Mouse (Mus musculus): ENCODE measurements at regions not wholly inside any gene's neighbourhood (a gene's known extent, or its start where the extent isn't known, plus 50 kb on each side); places are given as distances from the start of the nearest gene placed in this dataset.

DNA sequence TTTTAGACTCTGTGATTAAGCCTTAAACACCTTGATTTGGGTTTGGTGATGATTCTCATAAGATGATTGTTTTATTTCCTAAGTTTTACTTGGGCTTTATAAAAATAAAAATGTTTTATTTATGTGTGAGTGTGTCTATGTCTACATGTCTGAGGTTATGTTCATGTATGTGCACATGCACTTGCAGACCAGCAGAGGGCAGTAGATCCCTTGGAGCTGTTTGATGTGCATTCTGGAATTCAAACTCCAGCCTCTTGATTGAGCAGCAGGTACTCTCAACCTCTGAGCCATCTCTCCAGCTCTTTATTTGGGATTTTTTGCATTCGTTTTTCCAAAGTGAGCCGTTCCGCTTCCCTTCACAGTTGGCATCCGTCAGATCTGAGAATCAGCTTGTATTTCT, 161.8 kb upstream of the Mocs1 start:
- Histone ChIP-seq H3K9ac (no peak overlapping the region), H3K9me3 (no peaks in the 10 kb centered on the region), H3K27me3 (replicated peaks) (no peaks in the 10 kb centered on the region), H3K36me3 (no peaks in the 10 kb centered on the region), H3K4me2 (replicated peaks) (no peak overlapping the region), H3K4me3 (no peak overlapping the region), H3K4me1 (no peaks in the 10 kb centered on the region), H3K27ac (no peak overlapping the region)
- ATAC-seq (ENCODE audit: low FRiP score, low read depth): no peak
- 84% methylated on average over 4 of the region's 4 CpGs for WGBS

DNA sequence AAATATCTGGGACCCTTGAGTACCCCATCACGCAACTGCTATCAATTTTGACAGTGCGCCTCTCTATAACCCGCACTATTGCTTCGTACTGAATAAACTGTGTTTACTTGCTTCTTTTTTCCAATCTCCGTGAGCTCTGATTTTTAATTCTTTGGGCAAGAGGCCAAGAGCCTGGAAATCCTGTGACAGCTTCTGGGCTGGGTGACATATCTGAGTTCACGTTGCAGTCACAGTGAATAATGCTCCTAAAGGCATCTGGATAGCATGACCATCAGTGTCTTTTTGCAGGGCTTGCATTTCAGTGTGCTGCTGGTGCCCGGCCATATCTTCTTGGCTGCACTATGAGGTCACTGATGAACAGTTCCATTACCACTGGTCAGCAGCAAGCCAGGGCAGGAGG, 158.2 kb upstream of the Mocs1 start:
- WGBS: 92% methylated on average over 7 of the region's 7 CpGs
- H3K9ac ChIP-seq: no peak overlapping the region

DNA sequence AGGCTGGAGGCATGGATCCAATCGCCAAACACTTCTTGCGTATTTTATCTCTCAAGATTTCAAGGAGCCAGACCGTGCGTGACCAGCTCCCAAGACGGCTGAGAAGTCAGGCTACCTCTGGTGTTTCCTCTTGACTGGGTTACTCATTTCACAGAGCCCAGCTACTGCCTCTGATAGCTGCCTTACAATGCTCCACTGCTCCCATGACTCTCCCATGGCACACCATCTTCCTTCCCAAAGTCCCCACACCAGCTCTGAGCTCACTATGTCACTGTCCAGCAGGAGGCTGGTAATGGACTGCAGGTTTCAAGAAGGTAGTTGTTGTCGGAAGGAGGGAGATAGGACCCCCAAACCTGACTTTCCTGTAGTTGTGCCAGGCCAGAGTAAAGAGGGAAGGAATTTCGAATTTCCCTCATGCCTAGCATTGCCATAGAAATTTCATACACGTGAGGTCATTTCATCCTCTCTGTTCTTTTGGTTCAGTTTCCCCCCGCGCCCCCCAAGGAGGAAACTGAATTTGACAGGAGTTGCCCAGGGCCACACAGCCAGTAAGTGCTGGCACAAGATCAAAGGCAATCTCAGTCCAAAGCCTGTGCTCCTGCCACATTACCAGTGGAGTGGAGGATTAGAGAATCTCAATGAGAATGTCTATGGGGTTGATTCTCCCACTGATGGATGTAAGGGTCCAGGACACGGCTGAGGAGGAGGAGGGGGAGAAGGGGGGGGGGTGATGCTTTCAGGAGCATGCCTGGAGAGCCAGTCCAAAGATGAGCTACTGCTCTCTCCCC, 155.3 kb upstream of the Mocs1 start:
- WGBS: 83% methylated on average over 11 of the region's 11 CpGs
- Histone ChIP-seq H3K27me3 (replicated peaks) (no peaks in the 10 kb centered on the region), H3K9ac (no peak overlapping the region), H3K9me3 (no peaks in the 10 kb centered on the region), H3K4me2 (replicated peaks) (no peak overlapping the region), H3K36me3 (no peaks in the 10 kb centered on the region), H3K27ac (no peak overlapping the region), H3K4me1 (no peaks in the 10 kb centered on the region), H3K4me3 (no peak overlapping the region)
- ATAC-seq (ENCODE audit: low FRiP score, low read depth): no peak

More for the DNA sequence above, 158.2 kb upstream of the Mocs1 start:
- Histone ChIP-seq H3K4me3 (no peak overlapping the region), H3K4me2 (replicated peaks) (no peak overlapping the region), H3K27ac (no peak overlapping the region), H3K4me1 (no peaks in the 10 kb centered on the region), H3K9me3 (no peaks in the 10 kb centered on the region), H3K36me3 (no peaks in the 10 kb centered on the region), H3K27me3 (replicated peaks) (no peaks in the 10 kb centered on the region)
- ATAC-seq (ENCODE audit: low FRiP score, low read depth): no peak

DNA sequence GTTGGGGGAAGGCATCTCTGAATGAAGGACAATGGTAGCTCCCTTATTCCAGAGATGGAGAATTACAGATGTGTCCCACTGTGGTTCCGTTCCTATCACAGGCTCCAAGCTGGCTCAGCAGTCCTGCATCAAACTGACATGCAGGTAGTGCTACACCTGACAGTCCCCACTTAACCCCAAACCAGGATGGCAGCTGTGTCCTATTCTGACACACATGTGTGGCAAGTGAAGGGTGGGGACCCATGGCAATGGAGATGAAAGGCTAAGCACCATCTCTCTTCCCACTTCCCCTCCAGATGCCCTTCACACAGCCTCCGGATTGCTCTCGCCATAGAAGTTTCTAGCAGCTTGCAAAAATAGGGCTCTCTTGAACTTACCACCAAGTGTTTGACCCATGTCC, 153.2 kb upstream of the Mocs1 start:
- H3K36me3 ChIP-seq: no peaks in the 10 kb centered on the region
- no peak overlapping the region for H3K27ac ChIP-seq
- H3K4me2 ChIP-seq (replicated peaks): no peak overlapping the region
- no peak overlapping the region for H3K4me3 ChIP-seq
- H3K9me3 ChIP-seq: no peaks in the 10 kb centered on the region
- H3K27me3 ChIP-seq (replicated peaks): no peaks in the 10 kb centered on the region
- no peak for ATAC-seq (ENCODE audit: low FRiP score, low read depth)
- no peak overlapping the region for H3K9ac ChIP-seq
- peaks cover 17% of the 10 kb centered on the region for H3K4me1 ChIP-seq
- WGBS: 95% methylated on average over 3 of the region's 3 CpGs

DNA sequence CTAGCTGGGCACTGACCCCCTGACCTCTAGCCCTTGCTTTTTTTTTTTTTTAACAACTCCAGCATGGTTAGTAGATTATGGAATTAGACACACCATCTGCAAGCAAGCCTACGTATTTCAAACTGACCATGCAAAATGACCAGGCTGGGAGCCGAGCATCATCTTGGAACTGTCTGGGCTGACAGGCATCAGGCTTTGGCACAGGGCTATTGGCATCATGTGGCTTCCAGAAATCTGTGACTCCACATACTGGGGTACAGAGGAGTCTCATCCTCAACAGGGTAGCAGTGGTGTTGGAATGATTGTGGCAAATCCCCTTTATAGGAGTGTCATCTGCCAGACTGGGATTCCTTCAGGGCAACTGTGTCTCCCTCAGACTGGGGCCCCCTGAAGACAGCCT, 152.7 kb upstream of the Mocs1 start:
- no peak overlapping the region for H3K4me2 ChIP-seq (replicated peaks)
- H3K9me3 ChIP-seq: no peaks in the 10 kb centered on the region
- H3K27ac ChIP-seq: no peak overlapping the region
- no peaks in the 10 kb centered on the region for H3K36me3 ChIP-seq
- H3K4me1 ChIP-seq: peaks cover 17% of the 10 kb centered on the region
- ATAC-seq (ENCODE audit: low FRiP score, low read depth): no peak
- H3K27me3 ChIP-seq (replicated peaks): no peaks in the 10 kb centered on the region
- 65% methylated on average over 2 of the region's 2 CpGs for WGBS
- no peak overlapping the region for H3K9ac ChIP-seq
- no peak overlapping the region for H3K4me3 ChIP-seq

DNA sequence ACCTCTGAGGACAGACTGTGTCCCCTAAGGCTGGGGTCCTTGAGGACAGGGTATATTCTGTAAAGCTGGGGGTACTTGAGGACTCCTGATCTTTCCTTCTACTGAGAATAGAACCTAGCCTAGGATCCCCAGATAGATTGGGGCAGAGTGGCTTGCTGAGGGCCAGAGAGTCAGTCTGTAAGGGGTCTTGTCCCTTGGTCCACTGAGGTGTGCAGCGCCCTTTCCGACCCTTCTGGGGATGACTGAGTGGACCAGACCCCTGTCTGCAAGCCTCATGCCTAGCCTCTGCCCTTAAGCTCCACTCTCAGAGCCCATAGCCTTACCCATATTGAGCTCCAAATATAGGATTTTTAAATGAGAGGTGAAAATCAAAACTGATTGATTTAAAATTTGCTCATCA, 152.2 kb upstream of the Mocs1 start:
- H3K27ac ChIP-seq: no peak overlapping the region
- no peak for ATAC-seq (ENCODE audit: low FRiP score, low read depth)
- H3K9ac ChIP-seq: no peak overlapping the region
- H3K4me2 ChIP-seq (replicated peaks): no peak overlapping the region
- H3K9me3 ChIP-seq: no peaks in the 10 kb centered on the region
- no peaks in the 10 kb centered on the region for H3K27me3 ChIP-seq (replicated peaks)
- H3K36me3 ChIP-seq: no peaks in the 10 kb centered on the region
- peaks cover 17% of the 10 kb centered on the region for H3K4me1 ChIP-seq
- WGBS: 91% methylated on average over 2 of the region's 2 CpGs
- H3K4me3 ChIP-seq: no peak overlapping the region

DNA sequence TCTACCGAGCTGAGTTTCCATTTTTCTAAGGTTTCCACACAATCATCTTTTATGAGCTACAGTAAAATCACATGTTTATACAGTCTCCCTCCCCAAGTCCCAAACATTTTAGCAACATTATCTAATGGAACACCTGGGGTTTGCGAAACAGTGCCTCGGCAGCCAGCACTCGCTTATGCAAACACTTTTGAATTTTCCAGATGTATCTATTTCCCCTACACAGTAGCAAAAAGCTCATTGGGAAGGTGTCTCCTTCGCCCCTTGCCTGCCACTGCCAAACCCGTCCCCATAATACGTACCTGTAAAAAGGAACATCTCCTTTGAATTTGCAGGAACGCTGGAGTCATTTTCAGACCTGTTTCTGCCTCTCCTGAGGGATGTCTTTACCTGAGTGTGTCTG, 149.6 kb upstream of the Mocs1 start:
- WGBS: 70% methylated on average over 8 of the region's 8 CpGs
- Histone ChIP-seq H3K4me1 (peaks cover 17% of the 10 kb centered on the region), H3K4me2 (replicated peaks) (peak overlapping the region; percentile 5; the same call in 1 of the 2 replicates), H3K27me3 (replicated peaks) (no peaks in the 10 kb centered on the region), H3K4me3 (no peak overlapping the region), H3K9me3 (no peaks in the 10 kb centered on the region; the same call in 1 of the 2 replicates), H3K9ac (no peak overlapping the region), H3K27ac (peak overlapping the region; percentile 32; the same call in 1 of the 2 replicates), H3K36me3 (no peaks in the 10 kb centered on the region)
- ATAC-seq (ENCODE audit: low FRiP score, low read depth): no peak

DNA sequence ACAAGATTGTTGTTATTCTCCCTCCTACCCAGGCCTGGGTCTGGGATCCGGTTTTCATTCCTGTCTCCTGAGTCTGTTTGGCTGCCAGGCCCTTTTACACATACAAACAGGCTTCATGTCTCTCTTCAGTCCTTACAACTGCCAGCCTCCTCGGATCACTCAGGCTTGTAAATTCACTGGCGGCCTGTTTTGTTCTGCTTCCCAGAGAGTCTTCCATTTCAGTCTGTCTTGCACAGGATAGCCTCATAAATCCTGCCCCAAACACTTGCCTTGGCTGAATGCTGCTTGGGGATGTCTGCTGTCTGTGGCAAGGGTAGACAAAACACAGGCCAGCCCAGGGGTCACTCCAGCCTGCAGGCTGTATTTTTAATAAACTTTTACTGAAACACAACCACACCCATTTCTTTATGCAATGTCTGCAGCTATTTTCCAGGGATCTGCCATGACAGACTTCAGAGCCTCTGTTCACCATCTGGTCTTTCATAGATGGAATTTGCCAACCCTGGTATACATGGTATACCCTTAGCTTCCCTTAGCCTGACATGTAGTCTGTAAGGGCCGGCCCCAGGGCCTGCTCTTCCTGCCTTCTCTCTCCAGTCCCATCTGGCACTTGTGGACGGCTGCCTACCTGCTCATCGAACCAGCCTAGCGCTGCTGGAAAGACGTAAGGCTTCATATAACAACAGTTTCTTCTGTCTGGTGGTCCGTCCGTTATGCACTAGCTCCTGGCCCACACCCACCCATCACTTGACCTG, 149.0 kb upstream of the Mocs1 start:
- Histone ChIP-seq H3K4me2 (replicated peaks) (peak overlapping the region; percentile 5; the same call in 1 of the 2 replicates), H3K9me3 (no peaks in the 10 kb centered on the region; the same call in 1 of the 2 replicates), H3K4me1 (peaks cover 17% of the 10 kb centered on the region), H3K4me3 (no peak overlapping the region), H3K36me3 (no peaks in the 10 kb centered on the region), H3K27ac (peak overlapping the region; percentile 32; the same call in 1 of the 2 replicates), H3K27me3 (replicated peaks) (no peaks in the 10 kb centered on the region), H3K9ac (no peak overlapping the region)
- WGBS: 49% methylated on average over 10 of the region's 10 CpGs
- peak; percentile 82 for ATAC-seq (ENCODE audit: low FRiP score, low read depth)

DNA sequence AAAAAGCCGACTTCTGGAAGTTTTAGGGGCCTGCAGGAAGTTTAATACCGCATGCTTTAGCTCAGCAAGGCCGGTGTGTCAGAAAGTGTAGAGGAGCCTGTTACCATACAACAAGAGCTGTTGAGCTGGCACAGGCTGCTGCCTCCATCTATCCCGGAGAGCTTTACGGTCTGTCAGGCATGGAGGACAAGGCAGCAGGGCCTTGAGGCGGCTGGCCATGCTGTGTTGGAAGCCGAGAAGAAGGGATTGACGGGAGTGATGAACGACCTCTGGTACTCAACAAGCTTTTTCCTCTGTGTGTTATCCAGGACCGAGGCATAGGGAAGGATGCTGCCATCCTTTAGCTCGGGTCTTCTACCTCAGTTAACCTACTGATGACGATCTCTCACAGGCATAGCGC, 146.8 kb upstream of the Mocs1 start:
- H3K4me1 ChIP-seq: peaks cover 17% of the 10 kb centered on the region
- no peak overlapping the region for H3K4me2 ChIP-seq (replicated peaks)
- H3K27ac ChIP-seq: no peak overlapping the region
- H3K36me3 ChIP-seq: no peaks in the 10 kb centered on the region
- WGBS: 82% methylated on average over 13 of the region's 13 CpGs
- no peak for ATAC-seq (ENCODE audit: low FRiP score, low read depth)
- no peak overlapping the region for H3K9ac ChIP-seq
- H3K9me3 ChIP-seq: no peaks in the 10 kb centered on the region; the same call in 1 of the 2 replicates
- no peaks in the 10 kb centered on the region for H3K27me3 ChIP-seq (replicated peaks)
- H3K4me3 ChIP-seq: no peak overlapping the region

DNA sequence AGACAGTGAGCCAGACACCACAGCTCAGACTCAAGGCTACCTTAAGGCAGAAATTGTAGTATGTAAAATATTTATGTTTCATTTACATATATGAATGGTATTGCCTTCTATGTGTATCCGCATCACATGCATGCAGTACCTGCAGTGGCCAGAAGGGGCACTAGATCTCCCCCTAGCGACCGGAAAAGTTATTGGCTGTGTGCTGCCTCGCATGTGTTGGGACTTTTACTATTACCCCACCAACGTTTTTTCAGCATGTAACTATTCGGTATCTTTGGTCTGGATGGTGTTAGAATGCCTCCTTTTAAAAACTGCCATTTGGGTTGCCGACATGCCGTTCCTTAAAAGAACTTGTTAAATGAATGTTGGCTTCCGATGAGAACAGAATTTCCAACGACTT, 145.7 kb upstream of the Mocs1 start:
- no peaks in the 10 kb centered on the region; the same call in 1 of the 2 replicates for H3K9me3 ChIP-seq
- no peaks in the 10 kb centered on the region for H3K36me3 ChIP-seq
- H3K4me2 ChIP-seq (replicated peaks): no peak overlapping the region
- no peak overlapping the region for H3K4me3 ChIP-seq
- no peaks in the 10 kb centered on the region for H3K27me3 ChIP-seq (replicated peaks)
- H3K9ac ChIP-seq: no peak overlapping the region
- H3K4me1 ChIP-seq: peaks cover 17% of the 10 kb centered on the region
- ATAC-seq (ENCODE audit: low FRiP score, low read depth): no peak
- WGBS: 80% methylated on average over 10 of the region's 10 CpGs
- H3K27ac ChIP-seq: no peak overlapping the region

DNA sequence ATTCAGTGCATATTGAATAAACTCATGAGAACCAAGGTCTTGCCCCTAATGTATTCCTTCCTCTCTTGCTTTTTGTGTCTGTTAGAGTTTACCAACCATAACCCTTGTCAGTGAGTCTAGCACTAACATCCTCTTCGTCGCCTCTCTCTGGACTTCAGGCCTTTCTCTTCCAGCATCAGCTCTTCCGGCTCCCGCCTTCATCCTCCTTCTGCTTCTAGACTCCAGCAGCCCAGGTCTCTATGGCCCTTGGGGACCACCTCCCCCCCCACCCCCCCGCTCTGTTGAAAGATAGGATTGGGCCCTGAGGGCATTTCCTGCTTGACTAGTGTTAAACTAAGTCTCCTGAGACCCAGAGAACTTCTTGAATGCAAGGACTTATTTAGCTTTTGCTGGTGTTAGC, 144.7 kb upstream of the Mocs1 start:
- WGBS: 89% methylated on average over 5 of the region's 5 CpGs
- H3K4me3 ChIP-seq: no peak overlapping the region

DNA sequence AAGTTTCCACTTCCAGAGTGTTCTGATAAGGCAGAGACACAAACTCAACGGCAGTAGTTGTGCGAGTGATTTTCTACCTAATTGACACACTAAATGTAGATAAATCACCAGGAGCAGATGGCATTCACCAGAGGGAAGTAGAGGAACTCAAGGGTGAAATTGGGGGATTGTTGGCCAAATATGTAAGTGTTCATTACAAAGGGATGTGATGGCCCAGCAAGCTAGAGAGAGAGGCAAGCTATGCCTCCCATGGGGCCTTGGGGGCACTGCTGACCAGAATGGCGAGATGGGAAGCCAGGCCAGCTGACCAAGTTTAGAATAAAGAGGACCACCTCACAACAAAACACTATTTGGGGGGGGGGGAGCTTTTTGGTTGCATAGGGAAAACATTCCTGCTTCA, 136.5 kb upstream of the Mocs1 start:
- no peak for ATAC-seq (ENCODE audit: low FRiP score, low read depth)
- no peak overlapping the region for H3K27ac ChIP-seq

More for the DNA sequence above, 144.7 kb upstream of the Mocs1 start:
- Histone ChIP-seq H3K9ac (no peak overlapping the region), H3K27me3 (replicated peaks) (no peaks in the 10 kb centered on the region), H3K27ac (no peak overlapping the region), H3K4me1 (peaks cover 12% of the 10 kb centered on the region), H3K4me2 (replicated peaks) (no peak overlapping the region), H3K36me3 (no peaks in the 10 kb centered on the region), H3K9me3 (no peaks in the 10 kb centered on the region; the same call in none of the 2 replicates)
- no peak for ATAC-seq (ENCODE audit: low FRiP score, low read depth)

More for the DNA sequence above, 136.5 kb upstream of the Mocs1 start:
- H3K36me3 ChIP-seq: no peaks in the 10 kb centered on the region
- H3K9me3 ChIP-seq: no peaks in the 10 kb centered on the region; the same call in 1 of the 2 replicates
- H3K4me3 ChIP-seq: no peak overlapping the region
- H3K4me1 ChIP-seq: no peaks in the 10 kb centered on the region
- H3K4me2 ChIP-seq (replicated peaks): no peak overlapping the region
- H3K9ac ChIP-seq: no peak overlapping the region
- no peaks in the 10 kb centered on the region for H3K27me3 ChIP-seq (replicated peaks)
- 49% methylated on average over 3 of the region's 3 CpGs for WGBS
